Mouse (Mus musculus): Measurements from ENCODE around the gene Foxn3. TPM values are rescaled to one million over a fixed set of nuclear protein-coding genes. Genes with fewer than 3 reads are reported as not detected.

Gene Foxn3
- total RNA-seq, 4 experiments from 2014 or later, result 49.1 to 69.4 (median 57.0) TPM

- DNase-seq (ENCODE audit: low spot score in 2 of 2), result no peak
These were observed 231.1 kb downstream of the Foxn3 start for GRCm38 (mm10) chr12:99332144-99332807.

- no peak for DNase-seq (ENCODE audit: low spot score in 2 of 2)
These were observed 231.9 kb downstream of the Foxn3 start for GRCm38 (mm10) chr12:99331341-99331947.

- no peak for DNase-seq (ENCODE audit: low spot score in 2 of 2)
These were observed 232.5 kb downstream of the Foxn3 start for GRCm38 (mm10) chr12:99330822-99331285.

GRCm38 (mm10) chr12:99329301-99330257, 233.8 kb downstream of the Foxn3 start:
- no peak for DNase-seq (ENCODE audit: low spot score in 2 of 2)

- no peak for DNase-seq (ENCODE audit: low spot score in 2 of 2)
These were observed 237.2 kb downstream of the Foxn3 start for GRCm38 (mm10) chr12:99326157-99326556.

- DNase-seq (ENCODE audit: low spot score in 2 of 2), result no peak
These were observed 241.6 kb downstream of the Foxn3 start for GRCm38 (mm10) chr12:99321633-99322431.

GRCm38 (mm10) chr12:99320966-99321496, 242.4 kb downstream of the Foxn3 start:
- no peak for DNase-seq (ENCODE audit: low spot score in 2 of 2)

GRCm38 (mm10) chr12:99319896-99320295, 243.5 kb downstream of the Foxn3 start:
- no peak for DNase-seq (ENCODE audit: low spot score in 2 of 2)

GRCm38 (mm10) chr12:99319171-99319570, 244.2 kb downstream of the Foxn3 start:
- DNase-seq (ENCODE audit: low spot score in 2 of 2), result no peak

- DNase-seq (ENCODE audit: low spot score in 2 of 2), result no peak
These were observed 247.5 kb downstream of the Foxn3 start for GRCm38 (mm10) chr12:99315931-99316330.

- no peak for DNase-seq (ENCODE audit: low spot score in 2 of 2)
These were observed 248.6 kb downstream of the Foxn3 start for GRCm38 (mm10) chr12:99314817-99315216.

GRCm38 (mm10) chr12:99311303-99311702, 252.1 kb downstream of the Foxn3 start:
- DNase-seq (ENCODE audit: low spot score in 2 of 2), result no peak

GRCm38 (mm10) chr12:99309937-99310336, 253.4 kb downstream of the Foxn3 start:
- DNase-seq (ENCODE audit: low spot score in 2 of 2), result no peak

GRCm38 (mm10) chr12:99308541-99309089, 254.8 kb downstream of the Foxn3 start:
- no peak for DNase-seq (ENCODE audit: low spot score in 2 of 2)

GRCm38 (mm10) chr12:99306536-99307204, 256.7 kb downstream of the Foxn3 start:
- no peak for DNase-seq (ENCODE audit: low spot score in 2 of 2)

GRCm38 (mm10) chr12:99305784-99306535, 257.4 kb downstream of the Foxn3 start:
- no peak for DNase-seq (ENCODE audit: low spot score in 2 of 2)

GRCm38 (mm10) chr12:99305324-99305723, 258.1 kb downstream of the Foxn3 start:
- no peak for DNase-seq (ENCODE audit: low spot score in 2 of 2)

GRCm38 (mm10) chr12:99304056-99304455, 259.3 kb downstream of the Foxn3 start:
- DNase-seq (ENCODE audit: low spot score in 2 of 2), result no peak

- no peak for DNase-seq (ENCODE audit: low spot score in 2 of 2)
These were observed 259.8 kb downstream of the Foxn3 start for GRCm38 (mm10) chr12:99303581-99303980.
